Mouse (Mus musculus) myocyte (in vitro differentiated cells): Measurements from ENCODE around the gene Pbrm1. TPM values are rescaled to one million over a fixed set of nuclear protein-coding genes. Genes with fewer than 3 reads are reported as not detected.

Experiments
- H3K27me3 ChIP-seq: one replicate; pipeline ENCODE4 v1.6.1; 2011; ENCODE audit not compliant: control insufficient read depth, insufficient read depth, insufficient read length
- H3K36me3 ChIP-seq: one replicate; pipeline ENCODE4 v1.6.1; 2011; ENCODE audit not compliant: control insufficient read depth, insufficient read depth
- H3K4me2 ChIP-seq: one replicate; pipeline ENCODE4 v1.6.1; 2011; ENCODE audit warnings: low read depth, control low read depth
- H3K4me3 ChIP-seq: one replicate; pipeline ENCODE4 v1.5.1; 2011; ENCODE audit warnings: mild to moderate bottlenecking, control low read depth, moderate library complexity
- H3K79me2 ChIP-seq: one replicate; pipeline ENCODE4 v1.6.1; 2011; ENCODE audit not compliant: control insufficient read depth, insufficient read depth
- H3ac ChIP-seq: one replicate; pipeline ENCODE4 v1.6.1; 2011; ENCODE audit not compliant: control insufficient read depth, insufficient read length
- CEBPB ChIP-seq: IDR thresholded peaks from 2 replicates; pipeline ENCODE4 v1.6.1; 2011; ENCODE audit warnings: mild to moderate bottlenecking, moderate library complexity; ENCODE audit not compliant: poor library complexity, insufficient read depth, severe bottlenecking
- E2F4 ChIP-seq: IDR thresholded peaks from one replicate; pipeline ENCODE4 v1.6.1; 2011; ENCODE audit warnings: mild to moderate bottlenecking, control low read depth, moderate library complexity; ENCODE audit not compliant: insufficient read depth
- MAX ChIP-seq: IDR thresholded peaks from one replicate; pipeline ENCODE4 v1.6.1; 2011; ENCODE audit warnings: low read depth, mild to moderate bottlenecking, control low read depth
- MYOD1 ChIP-seq, 3 experiments: IDR thresholded peaks; one replicate each; pipeline ENCODE4 v1.6.1; 2011; ENCODE audit warnings: control low read depth in 2 of 3, low read depth in 2 of 3, mild to moderate bottlenecking in 2 of 3, moderate library complexity in 1 of 3; ENCODE audit not compliant: insufficient read length in 2 of 3, control insufficient read depth in 1 of 3
- MYOG ChIP-seq, 3 experiments: IDR thresholded peaks; one replicate each; pipeline ENCODE4 v1.6.1; 2011; ENCODE audit warnings: control low read depth in 2 of 3, low read depth in 2 of 3, mild to moderate bottlenecking in 2 of 3; ENCODE audit not compliant: insufficient read length in 2 of 3, control insufficient read depth in 1 of 3, insufficient read depth in 1 of 3
- POLR2A ChIP-seq: IDR thresholded peaks from one replicate; pipeline ENCODE4 v1.6.1; 2011; ENCODE audit warnings: low read depth, mild to moderate bottlenecking, control low read depth, moderate library complexity; ENCODE audit not compliant: insufficient read length
- POLR2AphosphoS2 ChIP-seq: IDR thresholded peaks from one replicate; pipeline ENCODE4 v1.6.1; 2011; ENCODE audit warnings: low read depth, control low read depth; ENCODE audit not compliant: insufficient read length
- REST ChIP-seq: IDR thresholded peaks from one replicate; pipeline ENCODE4 v1.6.1; 2011; ENCODE audit warnings: mild to moderate bottlenecking, control low read depth, moderate library complexity; ENCODE audit not compliant: insufficient read depth, insufficient read length
- SRF ChIP-seq: IDR thresholded peaks from one replicate; pipeline ENCODE4 v1.6.1; 2011; ENCODE audit warnings: low read depth; ENCODE audit not compliant: control insufficient read depth, insufficient read length
- TCF12 ChIP-seq: IDR thresholded peaks from one replicate; pipeline ENCODE4 v1.6.1; 2011; ENCODE audit warnings: mild to moderate bottlenecking, control low read depth; ENCODE audit not compliant: poor library complexity, insufficient read depth, severe bottlenecking
- TCF3 ChIP-seq: IDR thresholded peaks from one replicate; pipeline ENCODE4 v1.6.1; 2011; ENCODE audit warnings: low read depth, control low read depth; ENCODE audit not compliant: insufficient read length
- USF1 ChIP-seq: IDR thresholded peaks from one replicate; pipeline ENCODE4 v1.6.1; 2011; ENCODE audit warnings: low read depth, mild to moderate bottlenecking, control low read depth, moderate library complexity
- polyA plus RNA-seq: library from polyadenylated mRNA; unstranded; fragments of >200 nt; fragmentation: generic; extraction: Trizol; gene quantifications from one replicate; pipeline ENCODE4 v1.2.1, GENCODE M21; 2012; ENCODE audit warnings: missing spikeins

Gene Pbrm1
- polyA plus RNA-seq, 1 experiment: 14.1 TPM

- Histone ChIP-seq H3K36me3 (peaks cover 3% of the 10 kb centered on the region), H3K4me2 (no peak overlapping the region), H3K27me3 (no peaks in the 10 kb centered on the region), H3K4me3 (no peak overlapping the region), H3ac (no peak overlapping the region), H3K79me2 (no peaks in the 10 kb centered on the region)
- TF ChIP-seq USF1 (no peak), TCF3 (no peak), REST (no peak), TCF12 (no peak), MAX (no peak), SRF (no peak), MYOG (IDR thresholded peaks at IDR 0.05; ENCODE audit: control insufficient read depth in 1 of 3, insufficient read depth in 1 of 3, insufficient read length in 2 of 3, low read depth in 2 of 3) (no peak), E2F4 (no peak), MYOD1 (IDR thresholded peaks at IDR 0.05; ENCODE audit: control insufficient read depth in 1 of 3, insufficient read length in 2 of 3, low read depth in 2 of 3) (no peak), POLR2A (no peak), POLR2AphosphoS2 (no peak), CEBPB (no peak)
Measured at GRCm38 (mm10) chr14:31137791-31138190, 118.9 kb downstream of the Pbrm1 start.

GRCm38 (mm10) chr14:31138219-31138896, 119.4 kb downstream of the Pbrm1 start:
- Histone ChIP-seq H3ac (no peak overlapping the region), H3K4me2 (no peak overlapping the region), H3K79me2 (no peaks in the 10 kb centered on the region), H3K4me3 (no peak overlapping the region), H3K27me3 (no peaks in the 10 kb centered on the region), H3K36me3 (peaks cover 3% of the 10 kb centered on the region)
- no peak for TF ChIP-seq TCF3

GRCm38 (mm10) chr14:31138897-31139429, 120.0 kb downstream of the Pbrm1 start:
- no peak overlapping the region for H3K4me3 ChIP-seq
- H3K36me3 ChIP-seq: peaks cover 3% of the 10 kb centered on the region
- TF ChIP-seq TCF3 (no peak), TCF12 (no peak), POLR2A (no peak), MYOD1 (IDR thresholded peaks at IDR 0.05; ENCODE audit: control insufficient read depth in 1 of 3, insufficient read length in 2 of 3, low read depth in 2 of 3) (no peak), POLR2AphosphoS2 (no peak), MYOG (IDR thresholded peaks at IDR 0.05; ENCODE audit: control insufficient read depth in 1 of 3, insufficient read depth in 1 of 3, insufficient read length in 2 of 3, low read depth in 2 of 3) (no peak), E2F4 (no peak), CEBPB (no peak), MAX (no peak), SRF (no peak), USF1 (no peak)
- no peaks in the 10 kb centered on the region for H3K79me2 ChIP-seq
- H3K4me2 ChIP-seq: no peak overlapping the region
- H3ac ChIP-seq: no peak overlapping the region
- H3K27me3 ChIP-seq: no peaks in the 10 kb centered on the region

GRCm38 (mm10) chr14:31139666-31140065, 120.7 kb downstream of the Pbrm1 start:
- H3ac ChIP-seq: no peak overlapping the region
- no peak overlapping the region for H3K4me3 ChIP-seq
- H3K27me3 ChIP-seq: no peaks in the 10 kb centered on the region
- TF ChIP-seq SRF: no peak
- no peak for TF ChIP-seq POLR2AphosphoS2
- no peak for TF ChIP-seq MAX
- TF ChIP-seq CEBPB: no peak
- no peak for TF ChIP-seq REST
- TF ChIP-seq USF1: no peak
- no peak for TF ChIP-seq MYOG (IDR thresholded peaks at IDR 0.05; ENCODE audit: control insufficient read depth in 1 of 3, insufficient read depth in 1 of 3, insufficient read length in 2 of 3, low read depth in 2 of 3)
- no peak for TF ChIP-seq POLR2A
- TF ChIP-seq E2F4: no peak
- no peak for TF ChIP-seq TCF12
- no peak for TF ChIP-seq MYOD1 (IDR thresholded peaks at IDR 0.05; ENCODE audit: control insufficient read depth in 1 of 3, insufficient read length in 2 of 3, low read depth in 2 of 3)
- TF ChIP-seq TCF3: no peak
- peaks cover 3% of the 10 kb centered on the region for H3K36me3 ChIP-seq
- H3K4me2 ChIP-seq: no peak overlapping the region
- no peaks in the 10 kb centered on the region for H3K79me2 ChIP-seq

GRCm38 (mm10) chr14:31140141-31140540, 121.2 kb downstream of the Pbrm1 start:
- H3K27me3 ChIP-seq: no peaks in the 10 kb centered on the region
- H3K79me2 ChIP-seq: no peaks in the 10 kb centered on the region
- H3K4me3 ChIP-seq: no peak overlapping the region
- no peak overlapping the region for H3ac ChIP-seq
- peaks cover 3% of the 10 kb centered on the region for H3K36me3 ChIP-seq
- TF ChIP-seq TCF3 (no peak), SRF (no peak), CEBPB (no peak), POLR2AphosphoS2 (no peak), TCF12 (no peak), E2F4 (no peak), MAX (no peak), USF1 (no peak), MYOD1 (IDR thresholded peaks at IDR 0.05; ENCODE audit: control insufficient read depth in 1 of 3, insufficient read length in 2 of 3, low read depth in 2 of 3) (no peak), REST (no peak), POLR2A (no peak), MYOG (IDR thresholded peaks at IDR 0.05; ENCODE audit: control insufficient read depth in 1 of 3, insufficient read depth in 1 of 3, insufficient read length in 2 of 3, low read depth in 2 of 3) (no peak)
- H3K4me2 ChIP-seq: no peak overlapping the region
